Mouse (Mus musculus) kidney, embryonic 15.5 days (tissue): Measurements from ENCODE around the gene Adat3. TPM values are rescaled to one million over a fixed set of nuclear protein-coding genes. Genes with fewer than 3 reads are reported as not detected.
A peak's percentile ranks its signal among the peaks of the same experiment; 100 is the strongest.
"Not testable (repeated sequence)": the region's sequence is repeated elsewhere in the genome, so short reads cannot be mapped to it uniquely, and the experiment has no call there.

Experiments used
- ATAC-seq: fragments of 200-750 bp; cut with Nextera tagmentation; replicated peaks from 2 replicates; pipeline ENCODE4 v1.8.0; 2017; ENCODE audit warnings: moderate TSS enrichment; ENCODE audit not compliant: low FRiP score
- H3K27ac ChIP-seq: fragments of 300-500 bp; sonication (generic); 2 replicates; pipeline ENCODE4 v1.5.1; 2015; ENCODE audit warnings: mild to moderate bottlenecking, inconsistent platforms
- H3K27me3 ChIP-seq: fragments of 300-500 bp; sonication (generic); 2 replicates; pipeline ENCODE4 v1.6.1; 2015; ENCODE audit warnings: inconsistent platforms
- H3K36me3 ChIP-seq: fragments of 300-500 bp; sonication (generic); 2 replicates; pipeline ENCODE4 v1.6.1; 2015; ENCODE audit warnings: inconsistent platforms
- H3K4me1 ChIP-seq: fragments of 300-500 bp; sonication (generic); 2 replicates; pipeline ENCODE4 v1.6.1; 2015; ENCODE audit warnings: inconsistent platforms
- H3K4me2 ChIP-seq: fragments of 300-500 bp; sonication (generic); 2 replicates; pipeline ENCODE4 v1.6.1; 2015; ENCODE audit warnings: moderate library complexity, mild to moderate bottlenecking, inconsistent platforms
- H3K4me3 ChIP-seq: fragments of 300-500 bp; sonication (generic); replicated peaks from 2 replicates; pipeline ENCODE4 v1.5.1; 2015; ENCODE audit warnings: mild to moderate bottlenecking, inconsistent platforms
- H3K9ac ChIP-seq: fragments of 300-500 bp; sonication (generic); 2 replicates; pipeline ENCODE4 v1.6.1; 2015; ENCODE audit warnings: mild to moderate bottlenecking, inconsistent platforms
- H3K9me3 ChIP-seq: fragments of 300-500 bp; sonication (generic); replicated peaks from 2 replicates; pipeline ENCODE4 v1.6.1; 2016; ENCODE audit warnings: inconsistent platforms
- WGBS: fragments of 180-500 bp; shearing (Covaris S2); methylation state at CpG from one replicate; pipeline ENCODE4 v1.1.7; 2015; ENCODE audit warnings: mixed read lengths; 5-methylcytosine and 5-hydroxymethylcytosine counted together
- polyA plus RNA-seq: library from polyadenylated mRNA; unstranded; fragments of >200 nt; fragmentation: Nextera tagmentation; extraction: Ambion mirVana; gene quantifications from 2 replicates; pipeline ENCODE4 v1.2.1, GENCODE M21; 2015

The Adat3 gene
- polyA plus RNA-seq, 1 experiment from 2014 or later: 8.6 TPM

GRCm38 (mm10) chr10:80635345-80635744 lies 32.7 kb downstream of the Adat3 start:
- Histone ChIP-seq H3K4me3 (no peak overlapping the region), H3K9ac (no peak overlapping the region), H3K4me2 (no peak overlapping the region), H3K27ac (no peak overlapping the region), H3K27me3 (no peaks in the 10 kb centered on the region), H3K36me3 (peaks cover 72% of the 10 kb centered on the region), H3K9me3 (no peaks in the 10 kb centered on the region), H3K4me1 (0 out of 2 replicates have a peak, but pooled peaks cover 2% of the 10 kb centered on the region)
- ATAC-seq: no peak
- WGBS: 86% methylated on average over 6 of the region's 6 CpGs

GRCm38 (mm10) chr10:80646936-80647335 lies 44.3 kb downstream of the Adat3 start:
- WGBS: 94% methylated on average over 10 of the region's 10 CpGs
- no peaks in the 10 kb centered on the region for H3K27me3 ChIP-seq
- H3K4me2 ChIP-seq: no peak overlapping the region
- H3K4me3 ChIP-seq: no peak overlapping the region
- H3K9ac ChIP-seq: no peak overlapping the region
- no peak for ATAC-seq
- peaks cover 11% of the 10 kb centered on the region; the same call in 1 of the 2 replicates for H3K4me1 ChIP-seq
- H3K36me3 ChIP-seq: peaks cover 81% of the 10 kb centered on the region
- no peaks in the 10 kb centered on the region for H3K9me3 ChIP-seq
- no peak overlapping the region for H3K27ac ChIP-seq

- Histone ChIP-seq H3K36me3 (peaks cover 59% of the 10 kb centered on the region), H3K4me1 (peaks cover 25% of the 10 kb centered on the region)
- not testable (repeated sequence) for H3K9me3 ChIP-seq, ATAC-seq, H3K4me3 ChIP-seq, H3K27me3 ChIP-seq, H3K27ac ChIP-seq, H3K9ac ChIP-seq, H3K4me2 ChIP-seq
- WGBS: 88% methylated on average over 6 of the region's 6 CpGs
Measured at GRCm38 (mm10) chr10:80649910-80650309, 47.2 kb downstream of the Adat3 start.

GRCm38 (mm10) chr10:80650392-80650791 lies 47.7 kb downstream of the Adat3 start:
- 76% methylated on average over 9 of the region's 10 CpGs for WGBS
- peaks cover 54% of the 10 kb centered on the region for H3K36me3 ChIP-seq
- ATAC-seq: no peak
- H3K27ac ChIP-seq: no peak overlapping the region
- H3K9ac ChIP-seq: no peak overlapping the region
- H3K4me1 ChIP-seq: peaks cover 30% of the 10 kb centered on the region
- no peak overlapping the region for H3K4me3 ChIP-seq
- no peaks in the 10 kb centered on the region for H3K9me3 ChIP-seq
- no peak overlapping the region for H3K4me2 ChIP-seq
- no peaks in the 10 kb centered on the region for H3K27me3 ChIP-seq

- Histone ChIP-seq H3K4me2 (no peak overlapping the region), H3K36me3 (peaks cover 29% of the 10 kb centered on the region; the same call in 1 of the 2 replicates), H3K27ac (no peak overlapping the region), H3K9ac (no peak overlapping the region), H3K9me3 (no peaks in the 10 kb centered on the region), H3K27me3 (no peaks in the 10 kb centered on the region), H3K4me1 (peaks cover 43% of the 10 kb centered on the region), H3K4me3 (no peak overlapping the region)
- ATAC-seq: no peak
- WGBS: 86% methylated on average over 6 of the region's 6 CpGs
Measured at GRCm38 (mm10) chr10:80653156-80653720, 50.6 kb downstream of the Adat3 start.

- peak overlapping the region; percentile 91 for H3K4me3 ChIP-seq
- peaks cover 51% of the 10 kb centered on the region for H3K4me1 ChIP-seq
- peak overlapping the region; percentile 98; the same call in 1 of the 2 replicates for H3K9ac ChIP-seq
- H3K27ac ChIP-seq: no peak overlapping the region
- peaks cover 16% of the 10 kb centered on the region; the same call in 1 of the 2 replicates for H3K36me3 ChIP-seq
- H3K27me3 ChIP-seq: no peaks in the 10 kb centered on the region
- H3K4me2 ChIP-seq: peak overlapping the region; percentile 82
- ATAC-seq: no peak
- no peaks in the 10 kb centered on the region for H3K9me3 ChIP-seq
- 83% methylated on average over 6 of the region's 6 CpGs for WGBS
Measured at GRCm38 (mm10) chr10:80654866-80655265, 52.2 kb downstream of the Adat3 start.

- H3K4me1 ChIP-seq: peaks cover 45% of the 10 kb centered on the region
- peak overlapping the region; percentile 98 for H3K9ac ChIP-seq
- no peaks in the 10 kb centered on the region for H3K27me3 ChIP-seq
- WGBS: 7% methylated on average over 12 of the region's 12 CpGs
- peaks cover 15% of the 10 kb centered on the region; the same call in 1 of the 2 replicates for H3K36me3 ChIP-seq
- peak overlapping the region; percentile 82 for H3K4me2 ChIP-seq
- ATAC-seq: peak; percentile 47
- no peaks in the 10 kb centered on the region for H3K9me3 ChIP-seq
- peak overlapping the region; percentile 61 for H3K27ac ChIP-seq
- peak overlapping the region; percentile 91 for H3K4me3 ChIP-seq
Measured at GRCm38 (mm10) chr10:80655406-80656129, 52.9 kb downstream of the Adat3 start.

GRCm38 (mm10) chr10:80656130-80656862 lies 53.6 kb downstream of the Adat3 start:
- H3K36me3 ChIP-seq: peaks cover 11% of the 10 kb centered on the region; the same call in 1 of the 2 replicates

GRCm38 (mm10) chr10:80656863-80657623 lies 54.4 kb downstream of the Adat3 start, which contains the start of gene Btbd2:
Gene Btbd2 (minus strand): TSS chr10:80657071.
- peak within 1 kb of the TSS; percentile 98 for H3K9ac ChIP-seq
- H3K9me3 ChIP-seq: no peaks in the 10 kb centered on the region
- peak; percentile 57 for ATAC-seq
- peak within 1 kb of the TSS; percentile 97 for H3K27ac ChIP-seq
- H3K4me2 ChIP-seq: peak within 1 kb of the TSS; percentile 82
- peaks cover 6% of the 10 kb centered on the region; the same call in 1 of the 2 replicates for H3K36me3 ChIP-seq
- peaks cover 50% of the 10 kb centered on the region for H3K4me1 ChIP-seq
- peak within 1 kb of the TSS; percentile 91 for H3K4me3 ChIP-seq
- H3K27me3 ChIP-seq: no peaks in the 10 kb centered on the region
- WGBS: 18% methylated on average over 15 of the region's 15 CpGs

More at GRCm38 (mm10) chr10:80656130-80656862, 53.6 kb downstream of the Adat3 start:
- peak; percentile 84 for ATAC-seq
- Histone ChIP-seq H3K4me3 (peak overlapping the region; percentile 91), H3K4me1 (peaks cover 48% of the 10 kb centered on the region), H3K4me2 (peak overlapping the region; percentile 82), H3K27ac (peak overlapping the region; percentile 97), H3K27me3 (no peaks in the 10 kb centered on the region), H3K9me3 (no peaks in the 10 kb centered on the region), H3K9ac (peak overlapping the region; percentile 98)
- WGBS: under 1% methylated on average over 72 of the region's 72 CpGs
